Mouse (Mus musculus): ENCODE data around the gene Gpc6. TPM values are rescaled to one million over a fixed set of nuclear protein-coding genes. Genes with fewer than 3 reads are reported as not detected.
A peak's percentile ranks its signal among the peaks of the same experiment; 100 is the strongest.

The Gpc6 gene
- 37.2 and 37.6 TPM in 2 replicates for polyA plus RNA-seq (2015; fragmentation: Nextera tagmentation; extraction: Ambion mirVana)

- Histone ChIP-seq H3K4me1 (replicated peaks) (peaks cover 4% of the 10 kb centered on the region; the same call in 1 of the 2 replicates), H3K27me3 (replicated peaks) (no peaks in the 10 kb centered on the region), H3K36me3 (no peaks in the 10 kb centered on the region), H3K4me2 (replicated peaks) (peak within 1 kb of the TSS; percentile 86), H3K9ac (peak within 1 kb of the TSS; percentile 81), H3K4me3 (replicated peaks) (peak within 1 kb of the TSS; percentile 82), H3K27ac (peak within 1 kb of the TSS; percentile 95), H3K9me3 (no peaks in the 10 kb centered on the region)
- ATAC-seq: peak; percentile 72
- under 1% methylated on average over 38 of the region's 38 CpGs for WGBS
These were observed at the start of gene Gpc6 for GRCm38 (mm10) chr14:116924876-116925601. Gpc6 (plus strand) TSS chr14:116925315.

GRCm38 (mm10) chr14:116882480-116883044, 42.6 kb upstream of the Gpc6 start:
- no peak overlapping the region for H3K4me2 ChIP-seq (replicated peaks)
- ATAC-seq: no peak
- no peaks in the 10 kb centered on the region for H3K36me3 ChIP-seq
- no peaks in the 10 kb centered on the region for H3K27me3 ChIP-seq (replicated peaks)
- H3K27ac ChIP-seq: no peak overlapping the region
- H3K9ac ChIP-seq: no peak overlapping the region
- H3K4me1 ChIP-seq (replicated peaks): no peaks in the 10 kb centered on the region
- WGBS: 74% methylated on average over 7 of the region's 7 CpGs
- H3K9me3 ChIP-seq: no peaks in the 10 kb centered on the region
- no peak overlapping the region for H3K4me3 ChIP-seq (replicated peaks)

- WGBS: 27% methylated on average over 3 of the region's 3 CpGs
- ATAC-seq: peak; percentile 86
- H3K9ac ChIP-seq: no peak overlapping the region
- H3K27ac ChIP-seq: no peak overlapping the region
- H3K9me3 ChIP-seq: no peaks in the 10 kb centered on the region
- H3K27me3 ChIP-seq (replicated peaks): no peaks in the 10 kb centered on the region
- H3K4me1 ChIP-seq (replicated peaks): no peaks in the 10 kb centered on the region
- no peak overlapping the region for H3K4me3 ChIP-seq (replicated peaks)
- no peak overlapping the region for H3K4me2 ChIP-seq (replicated peaks)
- no peaks in the 10 kb centered on the region for H3K36me3 ChIP-seq
These were observed 30.8 kb upstream of the Gpc6 start for GRCm38 (mm10) chr14:116894316-116894715.

- Histone ChIP-seq H3K4me1 (replicated peaks) (no peaks in the 10 kb centered on the region), H3K36me3 (no peaks in the 10 kb centered on the region), H3K27me3 (replicated peaks) (no peaks in the 10 kb centered on the region), H3K9ac (no peak overlapping the region), H3K4me3 (replicated peaks) (no peak overlapping the region), H3K4me2 (replicated peaks) (no peak overlapping the region), H3K27ac (no peak overlapping the region), H3K9me3 (no peaks in the 10 kb centered on the region)
- no peak for ATAC-seq
- 57% methylated on average over 1 of the region's 1 CpGs for WGBS
These were observed 27.1 kb upstream of the Gpc6 start for GRCm38 (mm10) chr14:116897971-116898370.

- H3K36me3 ChIP-seq: no peaks in the 10 kb centered on the region
- H3K4me3 ChIP-seq (replicated peaks): no peak overlapping the region
- H3K27me3 ChIP-seq (replicated peaks): no peaks in the 10 kb centered on the region
- H3K4me1 ChIP-seq (replicated peaks): no peaks in the 10 kb centered on the region
- no peak overlapping the region for H3K4me2 ChIP-seq (replicated peaks)
- WGBS: 85% methylated on average over 1 of the region's 1 CpGs
- ATAC-seq: no peak
- no peaks in the 10 kb centered on the region for H3K9me3 ChIP-seq
- H3K27ac ChIP-seq: no peak overlapping the region
- H3K9ac ChIP-seq: no peak overlapping the region
These were observed 13.3 kb upstream of the Gpc6 start for GRCm38 (mm10) chr14:116911768-116912167.

- Histone ChIP-seq H3K27ac (no peak overlapping the region), H3K9ac (no peak overlapping the region), H3K4me2 (replicated peaks) (no peak overlapping the region), H3K27me3 (replicated peaks) (no peaks in the 10 kb centered on the region), H3K9me3 (no peaks in the 10 kb centered on the region), H3K36me3 (no peaks in the 10 kb centered on the region), H3K4me1 (replicated peaks) (no peaks in the 10 kb centered on the region), H3K4me3 (replicated peaks) (no peak overlapping the region)
- WGBS: 67% methylated on average over 6 of the region's 6 CpGs
- ATAC-seq: no peak
These were observed 8.2 kb upstream of the Gpc6 start for GRCm38 (mm10) chr14:116916874-116917273.

- no peak overlapping the region for H3K9ac ChIP-seq
- no peaks in the 10 kb centered on the region for H3K9me3 ChIP-seq
- no peak overlapping the region for H3K27ac ChIP-seq
- H3K4me3 ChIP-seq (replicated peaks): no peak overlapping the region
- H3K4me2 ChIP-seq (replicated peaks): peak overlapping the region; percentile 86; the same call in 1 of the 2 replicates
- no peaks in the 10 kb centered on the region for H3K27me3 ChIP-seq (replicated peaks)
- peaks cover 4% of the 10 kb centered on the region; the same call in 1 of the 2 replicates for H3K4me1 ChIP-seq (replicated peaks)
- ATAC-seq: no peak
- WGBS: 58% methylated on average over 2 of the region's 2 CpGs
- no peaks in the 10 kb centered on the region for H3K36me3 ChIP-seq
These were observed 849 bp upstream of the Gpc6 start for GRCm38 (mm10) chr14:116924266-116924665.

GRCm38 (mm10) chr14:116925691-116926403, 732 bp downstream of the Gpc6 start:
- peak overlapping the region; percentile 95 for H3K27ac ChIP-seq
- no peaks in the 10 kb centered on the region for H3K36me3 ChIP-seq
- peaks cover 4% of the 10 kb centered on the region; the same call in 1 of the 2 replicates for H3K4me1 ChIP-seq (replicated peaks)
- peak overlapping the region; percentile 86 for H3K4me2 ChIP-seq (replicated peaks)
- no peaks in the 10 kb centered on the region for H3K9me3 ChIP-seq
- WGBS: under 1% methylated on average over 58 of the region's 58 CpGs
- ATAC-seq: peak; percentile 61
- H3K4me3 ChIP-seq (replicated peaks): peak overlapping the region; percentile 82
- peak overlapping the region; percentile 81 for H3K9ac ChIP-seq
- H3K27me3 ChIP-seq (replicated peaks): no peaks in the 10 kb centered on the region

GRCm38 (mm10) chr14:116926404-116927171, 1.5 kb downstream of the Gpc6 start:
- peaks cover 4% of the 10 kb centered on the region; the same call in 1 of the 2 replicates for H3K4me1 ChIP-seq (replicated peaks)
- H3K4me2 ChIP-seq (replicated peaks): peak overlapping the region; percentile 86
- no peaks in the 10 kb centered on the region for H3K27me3 ChIP-seq (replicated peaks)
- H3K36me3 ChIP-seq: no peaks in the 10 kb centered on the region
- peak; percentile 87 for ATAC-seq
- under 1% methylated on average over 52 of the region's 52 CpGs for WGBS
- no peaks in the 10 kb centered on the region for H3K9me3 ChIP-seq
- peak overlapping the region; percentile 95 for H3K27ac ChIP-seq
- peak overlapping the region; percentile 82 for H3K4me3 ChIP-seq (replicated peaks)
- peak overlapping the region; percentile 81 for H3K9ac ChIP-seq

GRCm38 (mm10) chr14:116927341-116928315, 2.5 kb downstream of the Gpc6 start:
- WGBS: 1% methylated on average over 21 of the region's 21 CpGs
- ATAC-seq: no peak
- peak overlapping the region; percentile 95 for H3K27ac ChIP-seq
- peak overlapping the region; percentile 82 for H3K4me3 ChIP-seq (replicated peaks)
- H3K9me3 ChIP-seq: no peaks in the 10 kb centered on the region
- peak overlapping the region; percentile 86 for H3K4me2 ChIP-seq (replicated peaks)
- peaks cover 4% of the 10 kb centered on the region; the same call in 1 of the 2 replicates for H3K4me1 ChIP-seq (replicated peaks)
- H3K9ac ChIP-seq: peak overlapping the region; percentile 81
- H3K36me3 ChIP-seq: no peaks in the 10 kb centered on the region
- no peaks in the 10 kb centered on the region for H3K27me3 ChIP-seq (replicated peaks)

- Histone ChIP-seq H3K4me2 (replicated peaks) (peak overlapping the region; percentile 86), H3K27me3 (replicated peaks) (no peaks in the 10 kb centered on the region), H3K4me1 (replicated peaks) (peaks cover 4% of the 10 kb centered on the region; the same call in 1 of the 2 replicates), H3K27ac (no peak overlapping the region), H3K4me3 (replicated peaks) (peak overlapping the region; percentile 82), H3K36me3 (no peaks in the 10 kb centered on the region), H3K9ac (no peak overlapping the region), H3K9me3 (no peaks in the 10 kb centered on the region)
- WGBS: 21% methylated on average over 2 of the region's 2 CpGs
- ATAC-seq: no peak
These were observed 3.3 kb downstream of the Gpc6 start for GRCm38 (mm10) chr14:116928395-116928794.

All from intestine, embryonic 15.5 days (tissue).